Mouse (Mus musculus): ENCODE measurements around the gene Pxmp4. TPM values are rescaled to one million over a fixed set of nuclear protein-coding genes. Genes with fewer than 3 reads are reported as not detected.
A peak's percentile ranks its signal among the peaks of the same experiment; 100 is the strongest.

Gene Pxmp4
- total RNA-seq, 2 experiments from 2014 or later, result 45.5 to 53.0 TPM

- DNase-seq, result peak; percentile 94
Observed at GRCm38 (mm10) chr2:154613118-154614115, 9.9 kb upstream of the Pxmp4 start, which contains the start of the genes Zfp341 and 4930519P11Rik. TSS of gene Zfp341 (plus strand) at chr2:154613297. TSS of gene 4930519P11Rik (minus strand) at chr2:154613437.

- DNase-seq, result no peak
Observed at GRCm38 (mm10) chr2:154609050-154609767, 5.7 kb upstream of the Pxmp4 start.

DNA sequence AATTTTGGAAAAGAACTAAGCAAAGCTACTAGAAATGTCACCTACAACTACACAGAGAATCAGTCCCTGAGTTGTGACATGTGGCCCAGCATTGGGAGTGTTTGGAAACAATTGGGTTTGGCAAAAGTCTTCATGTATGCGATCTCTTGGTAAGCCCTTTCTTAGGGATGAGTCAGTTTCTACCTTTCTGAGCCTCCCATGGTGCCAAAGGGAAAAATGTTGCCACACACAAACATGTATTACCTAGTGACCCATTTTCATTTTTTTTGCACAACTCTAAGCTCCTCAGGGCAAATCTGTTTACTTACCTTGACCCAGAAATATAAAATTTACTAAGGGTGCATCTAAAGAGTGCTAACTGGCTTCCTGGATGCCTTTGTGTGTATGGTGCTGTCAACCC, 3.5 kb upstream of the Pxmp4 start:
- no peak for DNase-seq

DNA sequence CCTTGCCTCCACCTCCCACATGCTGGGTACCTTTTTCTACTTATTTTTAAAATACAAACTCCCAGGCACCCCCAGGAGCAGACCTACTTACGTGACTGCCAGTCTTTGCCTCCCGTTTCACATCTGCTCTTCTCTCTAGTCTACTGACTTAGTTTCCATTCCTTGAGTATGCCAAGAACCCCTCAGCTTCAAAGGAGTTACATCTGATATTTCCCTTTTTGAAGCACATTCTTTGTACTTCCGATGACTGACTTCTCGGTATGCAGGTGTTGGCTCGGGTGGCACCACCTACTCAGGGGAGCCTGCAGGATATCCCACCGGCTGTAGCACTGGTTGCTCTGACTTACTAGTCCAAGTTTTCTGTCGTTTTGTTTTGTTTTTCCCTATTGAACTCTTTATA, 648 bp upstream of the Pxmp4 start:
- no peak for DNase-seq

GRCm38 (mm10) chr2:154603007-154603637, 386 bp downstream of the Pxmp4 start:
- no peak for DNase-seq

- no peak for DNase-seq
Observed at GRCm38 (mm10) chr2:154601324-154601723, 2.2 kb downstream of the Pxmp4 start.

DNA sequence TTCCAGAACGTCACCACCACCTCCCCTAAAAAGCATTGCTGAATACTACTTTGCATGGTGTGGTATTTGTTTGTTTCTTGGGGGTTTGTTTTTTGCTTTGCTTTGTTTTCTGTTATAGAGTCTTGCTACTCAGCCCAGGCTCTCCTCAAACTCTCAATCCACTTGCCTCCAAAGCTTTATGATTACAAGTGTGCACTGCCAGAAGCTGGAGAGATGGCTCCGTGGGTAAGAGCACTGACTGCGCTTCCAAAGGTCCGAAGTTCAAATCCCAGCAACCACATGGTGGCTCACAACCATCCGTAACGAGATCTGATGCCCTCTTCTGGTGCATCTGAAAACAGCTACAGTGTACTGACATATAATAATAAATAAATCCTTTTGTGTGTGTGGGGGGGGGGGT, 2.9 kb downstream of the Pxmp4 start:
- no peak for DNase-seq

DNA sequence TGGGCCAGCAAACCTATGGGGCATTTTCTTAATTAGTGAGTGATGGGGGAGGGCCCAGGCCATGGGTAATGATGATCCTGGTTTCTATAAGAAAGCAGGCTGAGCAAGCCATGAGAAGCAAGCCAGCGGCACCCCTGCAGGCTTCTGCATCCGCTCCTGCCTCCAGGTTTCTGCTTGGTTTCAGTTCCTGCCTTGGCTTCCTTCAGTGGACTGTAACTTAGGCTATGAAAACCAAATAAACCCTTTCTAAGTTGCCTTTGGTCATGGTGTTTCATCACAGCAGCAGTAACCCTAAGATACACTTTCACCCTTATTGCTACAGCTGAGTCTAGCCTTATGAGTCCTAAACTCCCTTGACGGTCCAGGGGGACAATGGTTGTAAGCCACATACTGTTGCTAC, 6.1 kb downstream of the Pxmp4 start:
- DNase-seq, result no peak

- DNase-seq, result peak; percentile 67
Observed at GRCm38 (mm10) chr2:154595775-154596174, 7.7 kb downstream of the Pxmp4 start.

DNA sequence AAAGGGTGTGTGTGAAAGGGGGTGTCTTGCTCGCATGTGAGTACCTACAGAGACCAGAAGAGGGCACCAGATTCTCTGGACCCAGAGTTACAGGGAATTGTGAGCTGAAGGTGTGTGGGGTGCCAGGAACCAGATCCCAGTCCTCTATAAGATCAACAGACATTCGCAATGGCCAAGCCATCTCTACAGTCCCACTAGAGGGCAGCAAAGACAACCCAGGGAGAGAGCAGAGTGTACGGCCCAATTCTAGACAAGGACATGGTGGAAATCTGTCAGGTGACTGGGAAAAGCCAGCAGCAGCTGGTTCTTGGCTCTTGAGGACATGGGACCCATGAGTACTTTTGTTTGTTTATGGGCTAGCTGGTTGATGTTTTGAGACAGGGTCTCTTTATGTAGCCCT, 10.5 kb downstream of the Pxmp4 start:
- DNase-seq, result no peak

DNA sequence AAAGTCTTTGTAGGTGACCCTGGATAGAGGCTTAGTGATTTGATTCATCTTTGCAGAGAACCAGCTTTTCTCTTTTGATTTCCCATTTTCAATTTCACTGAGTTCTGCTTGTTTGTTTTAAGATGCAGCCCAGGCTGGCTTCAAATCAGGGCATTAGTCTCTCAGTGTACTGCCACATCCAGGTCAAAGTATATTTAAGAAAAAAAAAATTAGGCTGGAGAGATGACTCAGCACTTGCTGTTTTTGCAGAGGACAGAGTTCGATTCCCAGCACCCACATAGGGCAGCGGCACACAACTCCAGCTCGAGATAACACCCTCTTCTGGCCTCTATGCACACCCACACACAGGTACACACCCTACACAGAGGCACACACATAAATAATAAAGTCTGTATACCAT, 12.3 kb downstream of the Pxmp4 start:
- DNase-seq, result no peak

DNA sequence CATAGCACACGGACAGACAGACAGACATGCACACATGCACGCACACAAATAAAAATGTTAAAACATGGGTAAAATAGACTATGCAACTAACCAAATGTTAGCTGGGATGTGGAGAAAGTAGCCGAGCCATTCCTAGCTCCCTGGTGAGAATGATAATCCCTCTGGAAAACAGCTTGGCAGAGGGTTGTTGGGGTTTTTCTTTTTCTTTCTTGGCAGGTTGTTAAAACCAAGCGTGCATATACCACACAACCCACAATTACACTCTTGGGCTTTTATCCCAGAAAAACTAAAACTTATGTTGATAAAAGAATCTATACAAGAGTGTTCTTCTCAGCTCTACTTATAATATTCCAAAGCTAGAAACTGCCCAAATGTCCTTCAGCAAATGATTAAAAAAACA, 14.5 kb downstream of the Pxmp4 start:
- no peak for DNase-seq

- DNase-seq, result peak; percentile 62
Observed at GRCm38 (mm10) chr2:154586405-154586804, 17.1 kb downstream of the Pxmp4 start.

DNA sequence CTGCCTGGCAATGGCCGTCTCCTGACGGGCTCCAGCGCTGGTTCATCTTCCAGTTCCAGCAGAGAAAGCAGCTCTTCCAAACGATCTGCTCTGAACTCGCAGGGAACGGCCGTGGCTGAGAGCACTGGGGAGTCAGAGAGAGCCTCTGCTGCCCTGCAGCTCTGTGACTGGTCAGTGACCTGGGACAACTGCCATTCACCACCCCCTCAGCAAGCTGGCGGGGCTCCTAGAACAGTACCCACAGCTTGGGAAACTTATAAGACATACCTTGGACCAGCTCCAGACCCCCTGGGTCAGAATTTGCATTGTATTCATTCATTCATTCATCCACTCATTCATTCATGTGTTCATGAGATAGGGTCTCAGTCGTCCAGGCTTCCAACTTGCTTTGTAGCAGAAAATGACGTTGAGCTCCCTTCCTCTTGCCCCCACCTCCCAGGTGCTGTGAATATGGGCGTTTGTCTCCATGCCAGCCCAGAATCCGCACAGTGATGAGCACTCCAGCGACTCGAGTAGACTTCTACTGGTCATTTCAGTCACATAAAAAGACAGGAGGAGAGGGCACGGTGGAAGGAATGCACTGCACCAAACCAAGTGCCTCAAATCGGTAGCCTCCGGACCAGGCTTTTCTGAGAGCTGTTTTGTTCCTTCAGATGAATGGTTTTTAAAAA, 18.4 kb downstream of the Pxmp4 start:
- no peak for DNase-seq

GRCm38 (mm10) chr2:154583906-154584872, 19.3 kb downstream of the Pxmp4 start:
- DNase-seq, result no peak

DNA sequence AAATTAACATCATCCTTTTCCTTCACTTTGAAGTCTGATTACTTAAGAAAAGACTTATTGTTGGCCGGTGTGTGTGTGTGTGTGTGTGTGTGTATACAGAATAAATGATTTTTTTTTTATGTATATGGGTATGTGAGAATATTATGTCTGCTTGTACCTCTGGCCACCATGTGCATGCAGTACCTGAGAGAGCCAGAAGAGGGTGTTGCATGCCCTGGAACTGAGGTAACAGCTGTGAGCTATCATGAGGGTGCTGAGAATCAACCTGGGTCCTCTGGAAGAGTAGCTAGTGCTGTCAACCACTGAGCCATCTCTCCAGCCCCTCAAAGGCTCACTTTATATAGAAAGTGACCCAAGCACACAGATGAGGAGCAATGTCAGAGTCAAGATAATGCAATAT, 22.1 kb downstream of the Pxmp4 start:
- no peak for DNase-seq

GRCm38 (mm10) chr2:154580586-154580985, 22.9 kb downstream of the Pxmp4 start:
- DNase-seq, result peak; percentile 59

DNA sequence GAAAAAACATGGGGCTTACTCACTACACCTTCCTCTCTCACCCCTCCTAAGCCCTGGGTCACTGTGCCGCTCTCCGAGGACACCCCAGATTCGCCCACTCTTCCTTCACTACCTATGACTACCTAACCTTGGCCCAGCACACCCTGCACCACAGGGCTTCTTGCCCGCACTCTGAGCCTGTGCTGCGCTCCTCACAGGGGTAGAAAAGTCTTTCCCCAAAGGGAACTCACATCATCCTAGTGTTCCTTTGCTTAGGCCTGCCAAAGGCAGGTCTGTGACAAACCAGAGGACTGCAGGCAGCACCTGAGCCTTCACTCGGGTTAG, 25.8 kb downstream of the Pxmp4 start:
- DNase-seq, result no peak

- no peak for DNase-seq
Observed at GRCm38 (mm10) chr2:154576876-154577743, 26.4 kb downstream of the Pxmp4 start.

- no peak for DNase-seq
Observed at GRCm38 (mm10) chr2:154574271-154574670, 29.2 kb downstream of the Pxmp4 start.
